Mouse (Mus musculus): ENCODE results near the gene Slc7a12.

Gene Slc7a12

DNA sequence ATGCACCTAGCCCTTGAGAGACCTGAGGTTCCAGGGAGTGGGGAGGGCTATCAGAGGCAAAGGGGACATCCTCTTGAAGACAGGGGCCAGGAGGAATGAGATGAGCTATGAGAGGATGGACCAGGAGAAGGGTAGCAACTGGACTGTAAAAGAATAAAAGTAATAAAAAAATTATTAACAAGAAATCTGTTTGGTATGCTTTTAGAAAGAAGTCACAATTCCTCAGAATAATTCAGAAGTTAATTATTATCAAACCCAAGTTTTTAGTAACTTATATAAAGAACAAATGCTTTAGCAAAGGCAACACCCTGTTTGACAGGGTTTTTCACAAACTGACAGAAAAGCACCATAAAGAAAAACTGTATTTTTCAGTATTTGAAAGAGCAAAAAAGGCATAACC lies at the start of gene Slc7a12:
Gene Slc7a12 (plus strand): TSS at position 301 of the 400 bp plus-strand sequence.
- DNase-seq = no peak

GRCm38 (mm10) chr3:14432381-14432780 lies 48.1 kb upstream of the Slc7a12 start:
- no peak for DNase-seq

DNA sequence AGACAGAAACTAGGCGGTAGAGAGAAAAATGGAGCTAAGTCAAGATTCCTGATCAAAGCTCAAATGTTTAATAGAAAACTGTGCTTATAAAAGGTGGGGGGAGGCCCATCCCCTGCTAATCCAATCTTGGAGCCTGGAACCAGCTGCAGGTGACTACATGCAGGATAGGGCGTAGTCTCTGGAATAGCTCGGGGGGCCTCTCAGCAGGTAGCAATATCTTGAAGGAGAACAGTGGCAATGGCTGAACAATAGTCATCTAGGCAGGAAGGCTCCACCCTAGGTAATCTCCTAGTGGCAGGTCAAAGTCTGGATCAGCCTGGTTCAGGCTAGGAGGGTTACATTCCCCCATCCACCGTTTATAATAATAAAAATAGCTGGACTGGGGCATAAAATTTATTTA lies 34.5 kb upstream of the Slc7a12 start:
- DNase-seq = no peak

- DNase-seq = no peak
Observed at GRCm38 (mm10) chr3:14446691-14447090, 33.8 kb upstream of the Slc7a12 start.
